Mouse (Mus musculus): ENCODE measurements around the gene Mad1l1. TPM values are rescaled to one million over a fixed set of nuclear protein-coding genes. Genes with fewer than 3 reads are reported as not detected.

The Mad1l1 gene
- total RNA-seq, 1 experiment from 2014 or later: 41.6 TPM

DNA sequence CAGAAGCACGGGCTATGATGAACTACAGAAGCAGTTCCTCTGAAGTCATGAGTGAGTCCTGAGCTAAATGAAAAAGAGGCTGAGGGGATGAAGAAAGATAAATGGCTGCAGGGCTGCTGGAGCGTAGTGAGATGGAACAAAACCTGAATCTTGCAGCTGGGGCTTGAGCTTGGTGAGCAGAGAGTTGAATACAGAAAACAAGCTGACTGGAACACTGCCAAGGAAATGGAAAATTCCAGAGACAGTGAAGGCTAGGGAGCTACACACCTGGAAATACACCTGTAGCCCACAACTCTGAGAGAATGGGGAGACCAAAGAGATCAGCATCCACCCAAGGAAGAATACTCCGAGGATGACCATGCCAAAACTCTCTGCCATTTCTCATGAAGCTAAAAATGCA lies 93.0 kb downstream of the Mad1l1 start:
- no peak for ATAC-seq (replicated peaks; ENCODE audit: insufficient number of reproducible peaks, low FRiP score, low TSS enrichment, poor library complexity, severe bottlenecking)

DNA sequence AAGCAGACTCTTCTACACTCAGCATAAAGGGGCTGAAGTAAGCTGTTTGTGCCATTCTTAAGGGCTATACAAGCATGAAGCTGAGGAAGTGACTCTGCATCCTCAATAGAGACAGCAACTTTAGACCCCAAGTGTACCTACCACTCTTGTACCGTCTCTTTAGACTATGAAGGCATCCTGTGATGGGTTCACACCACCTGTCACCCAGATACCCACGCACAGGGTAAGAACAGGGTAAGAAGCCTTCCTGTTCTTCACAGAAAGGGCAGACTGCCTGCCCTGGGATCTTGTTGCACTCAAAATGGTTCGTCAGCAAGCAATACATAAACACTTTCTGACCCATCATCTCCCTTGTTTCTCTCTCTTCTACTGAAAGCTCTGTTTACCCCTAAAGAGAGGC lies 94.5 kb downstream of the Mad1l1 start:
- ATAC-seq (replicated peaks; ENCODE audit: insufficient number of reproducible peaks, low FRiP score, low TSS enrichment, poor library complexity, severe bottlenecking): no peak

DNA sequence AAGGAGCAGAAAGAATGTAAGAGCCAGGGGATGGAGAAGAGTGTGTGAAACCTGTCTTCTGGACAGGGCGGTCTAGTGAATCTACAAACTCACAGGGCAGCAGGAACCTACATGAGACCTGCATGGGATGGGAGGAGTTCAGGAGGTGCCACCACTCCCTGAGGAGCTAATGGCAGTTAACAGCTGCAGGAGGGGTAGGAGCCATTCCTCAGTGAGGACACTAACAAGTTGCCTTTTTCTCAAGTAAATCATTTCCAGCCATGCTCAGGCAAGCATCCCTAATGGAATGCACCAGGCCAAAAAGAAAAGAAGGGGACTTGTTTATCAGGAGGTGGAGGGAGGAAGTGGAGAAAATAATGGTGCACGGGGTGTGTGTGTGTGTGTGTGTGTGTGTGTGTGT lies 95.5 kb downstream of the Mad1l1 start:
- no peak for ATAC-seq (replicated peaks; ENCODE audit: insufficient number of reproducible peaks, low FRiP score, low TSS enrichment, poor library complexity, severe bottlenecking)

DNA sequence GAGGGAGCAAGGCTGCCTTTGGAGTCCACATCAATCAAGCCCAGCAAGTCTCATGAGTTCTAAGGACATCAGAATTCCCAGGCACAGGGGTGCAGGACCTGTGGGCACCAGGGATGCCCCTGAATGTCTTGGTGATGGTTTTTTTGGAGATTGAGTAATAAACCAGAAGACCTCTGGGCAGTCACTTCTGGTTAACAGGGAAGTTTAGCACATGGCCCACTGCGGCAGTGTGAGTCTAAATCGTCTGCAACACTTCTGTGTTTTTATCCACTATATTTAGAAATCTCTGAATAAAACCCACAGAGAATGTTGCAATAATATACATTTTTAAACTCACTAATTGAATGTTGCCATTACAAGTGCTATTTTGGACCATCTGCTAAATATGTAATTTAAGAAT lies 96.2 kb downstream of the Mad1l1 start:
- ATAC-seq (replicated peaks; ENCODE audit: insufficient number of reproducible peaks, low FRiP score, low TSS enrichment, poor library complexity, severe bottlenecking): peak; percentile 55; the same call in 1 of the 2 replicates

DNA sequence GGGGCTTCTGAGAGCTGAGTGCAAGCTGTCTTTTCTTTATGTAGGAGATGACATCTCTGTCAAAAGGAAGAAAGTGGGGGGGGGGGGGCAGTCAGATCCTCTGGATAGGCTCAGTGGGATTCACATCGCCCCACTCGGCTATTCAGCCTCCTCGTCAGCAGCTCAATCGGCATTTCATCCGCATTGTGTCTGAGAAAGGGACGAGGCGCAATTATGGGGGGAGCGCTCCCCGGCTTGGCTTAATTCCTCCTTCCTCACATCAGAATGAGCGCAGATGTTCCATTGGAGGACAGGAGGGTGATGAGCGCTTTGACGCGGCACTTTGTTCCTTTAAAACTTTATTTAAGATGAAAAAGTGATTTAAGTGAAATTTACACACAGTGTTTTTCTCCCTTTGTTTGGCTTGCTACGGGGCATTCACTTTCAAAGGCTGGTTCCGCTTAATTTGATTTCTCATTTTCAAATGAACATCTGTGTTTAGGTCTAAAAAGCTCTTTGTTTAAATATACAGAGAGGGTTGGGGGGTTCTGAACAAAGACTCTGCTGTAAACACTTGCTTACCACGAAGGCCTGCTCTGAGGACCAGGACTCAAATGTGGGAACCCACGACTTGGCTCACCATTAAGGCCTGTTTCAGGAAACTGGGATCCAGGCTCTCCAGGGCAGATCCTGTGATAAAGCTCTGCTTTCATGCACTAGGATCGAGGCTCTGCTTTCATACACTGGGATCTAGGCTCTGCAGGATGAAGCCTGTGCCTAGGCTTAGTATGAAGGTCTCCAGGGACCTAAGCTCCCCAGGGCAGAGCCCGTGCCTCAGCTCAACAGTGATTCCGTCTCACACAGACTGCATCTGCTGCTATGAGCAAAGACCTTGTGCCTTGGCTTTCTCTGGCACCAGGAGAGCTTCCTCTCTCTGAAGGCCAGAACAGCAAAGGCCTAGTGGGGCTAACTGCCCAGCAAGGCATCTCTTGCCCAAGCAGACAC lies 98.0 kb downstream of the Mad1l1 start:
- no peak for ATAC-seq (replicated peaks; ENCODE audit: insufficient number of reproducible peaks, low FRiP score, low TSS enrichment, poor library complexity, severe bottlenecking)

DNA sequence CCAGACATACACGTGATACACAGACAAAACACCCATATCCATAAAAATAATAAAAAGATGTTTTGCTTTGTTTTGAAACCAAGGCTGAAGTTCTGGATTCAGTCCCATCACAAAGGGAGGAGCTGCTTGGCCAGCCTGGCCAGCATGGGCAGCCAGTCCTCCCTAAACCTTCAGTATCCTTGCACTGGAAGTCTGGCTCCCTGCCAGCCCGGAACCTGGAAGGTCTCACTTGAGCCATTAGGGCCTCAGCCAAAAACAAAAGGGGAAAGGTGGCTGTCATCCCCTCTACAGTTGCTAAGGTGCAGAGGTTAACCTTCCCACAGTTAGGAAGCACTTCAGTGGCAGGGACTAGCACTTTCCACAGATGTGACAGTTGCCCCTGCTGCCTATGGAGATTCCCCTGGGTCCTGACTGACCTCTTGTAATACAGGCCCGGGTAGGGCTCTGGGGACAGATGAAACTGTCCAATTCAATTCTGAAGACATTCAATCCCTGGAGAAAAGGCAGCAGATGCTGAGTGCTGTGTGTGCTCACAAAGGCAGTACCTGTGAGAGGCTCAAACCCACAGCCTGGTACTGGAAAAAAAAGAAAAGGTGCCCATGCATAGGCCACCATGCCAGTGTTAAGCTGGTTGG lies 100.2 kb downstream of the Mad1l1 start:
- no peak for ATAC-seq (replicated peaks; ENCODE audit: insufficient number of reproducible peaks, low FRiP score, low TSS enrichment, poor library complexity, severe bottlenecking)

DNA sequence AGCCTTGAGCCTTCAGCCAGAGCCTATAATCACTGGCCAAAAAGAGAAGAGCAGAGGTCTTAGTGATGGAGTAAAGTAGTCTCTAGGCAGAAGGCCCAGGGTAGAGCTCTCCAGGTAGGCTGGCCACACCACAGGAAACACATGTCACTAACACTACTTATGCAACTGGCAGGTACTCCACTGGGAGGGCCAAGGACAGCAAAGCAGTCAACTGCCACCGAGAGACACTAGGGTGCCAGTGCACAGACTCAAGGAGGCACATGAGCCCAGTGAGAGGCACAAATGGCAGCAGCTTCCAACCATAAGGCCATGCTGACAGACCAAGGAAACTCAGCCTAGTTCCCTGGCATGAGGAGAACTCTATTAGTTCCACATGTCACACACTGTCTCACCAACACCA lies 102.1 kb downstream of the Mad1l1 start:
- no peak for ATAC-seq (replicated peaks; ENCODE audit: insufficient number of reproducible peaks, low FRiP score, low TSS enrichment, poor library complexity, severe bottlenecking)

DNA sequence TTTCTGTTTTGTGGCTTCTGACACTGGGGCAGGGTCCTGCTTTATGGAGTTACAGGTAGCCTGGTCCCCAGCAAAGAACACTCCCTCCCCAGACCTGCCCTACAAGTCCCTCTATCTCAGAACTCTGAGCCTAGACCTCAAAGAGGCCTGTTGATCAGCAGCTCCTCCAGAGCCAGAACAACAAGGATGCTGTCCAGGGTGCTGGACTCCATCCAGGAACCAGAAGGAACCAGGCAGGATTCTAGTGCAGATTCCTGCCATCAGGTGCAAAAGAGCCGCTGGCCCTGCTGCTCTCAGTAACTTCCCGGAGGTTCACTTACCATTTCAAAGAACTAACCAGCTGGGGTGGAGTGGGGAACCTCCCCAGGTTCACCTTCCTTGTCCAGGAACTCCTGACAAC lies 103.5 kb downstream of the Mad1l1 start:
- ATAC-seq (replicated peaks; ENCODE audit: insufficient number of reproducible peaks, low FRiP score, low TSS enrichment, poor library complexity, severe bottlenecking): no peak

DNA sequence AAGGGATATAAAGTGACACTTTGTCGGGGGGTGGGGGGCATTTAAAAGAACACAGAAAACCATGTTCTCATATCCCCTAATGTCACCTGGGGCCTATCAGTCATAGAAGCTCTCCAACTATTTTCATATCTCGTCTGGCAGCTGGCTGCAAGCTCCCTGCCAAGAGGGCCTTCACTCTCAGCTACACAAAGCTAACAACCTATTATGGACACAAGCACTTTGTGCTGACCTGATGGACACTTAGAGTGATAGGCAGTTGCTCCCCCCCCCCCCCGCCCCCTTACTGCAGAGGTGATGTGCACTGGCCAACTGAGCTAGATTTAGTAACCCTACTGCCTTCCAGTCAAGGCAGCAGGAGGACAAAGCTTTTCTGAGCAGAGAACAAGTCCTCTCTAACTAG lies 104.3 kb downstream of the Mad1l1 start:
- ATAC-seq (replicated peaks; ENCODE audit: insufficient number of reproducible peaks, low FRiP score, low TSS enrichment, poor library complexity, severe bottlenecking): no peak

DNA sequence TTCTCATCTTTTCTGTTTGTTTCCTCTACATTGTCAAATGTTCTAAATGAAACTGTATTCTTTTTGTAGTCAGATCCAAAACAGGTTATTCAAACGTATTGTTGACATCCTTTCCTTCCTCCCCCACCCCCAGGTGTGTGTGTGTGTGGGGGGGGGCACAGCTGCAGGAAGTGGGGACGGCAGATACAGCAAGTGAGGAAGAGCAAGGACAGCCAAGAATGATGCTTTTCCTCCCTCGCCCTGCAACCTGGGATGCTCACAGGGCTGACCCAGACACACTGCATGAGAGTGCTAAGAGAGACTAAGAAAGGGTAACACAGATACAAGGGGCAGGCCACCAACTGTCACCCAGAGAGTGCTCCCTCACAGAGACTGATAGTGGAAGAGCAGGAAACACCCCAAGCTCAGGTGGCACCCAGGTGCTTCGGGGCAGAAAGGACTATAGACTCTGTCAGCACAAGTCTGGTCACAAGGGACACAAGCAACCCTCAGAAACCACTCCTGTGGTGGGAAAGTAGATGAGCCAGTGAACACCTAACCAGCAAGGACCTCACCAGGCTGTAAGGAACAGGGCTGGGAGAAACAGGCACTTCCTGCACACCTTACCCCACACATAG lies 105.8 kb downstream of the Mad1l1 start:
- no peak for ATAC-seq (replicated peaks; ENCODE audit: insufficient number of reproducible peaks, low FRiP score, low TSS enrichment, poor library complexity, severe bottlenecking)

DNA sequence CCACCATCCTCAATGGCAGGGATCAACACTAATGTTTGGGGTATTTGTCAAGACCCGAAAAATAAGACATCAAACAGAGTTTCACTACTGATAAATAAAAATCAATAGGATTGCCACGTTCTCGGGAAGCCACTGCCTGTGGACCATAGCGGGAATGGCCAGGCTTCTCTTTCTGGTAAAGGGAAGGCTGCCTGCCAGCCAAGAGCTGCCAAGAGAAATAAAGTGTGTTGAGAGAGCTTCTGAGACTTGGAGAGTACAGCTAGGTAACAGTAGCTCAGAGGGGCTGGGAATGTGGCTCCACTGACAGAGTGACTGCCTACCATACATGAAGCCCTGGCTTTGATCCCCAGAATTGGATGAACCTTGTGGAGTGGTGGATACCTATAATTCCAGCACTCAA lies 108.4 kb downstream of the Mad1l1 start:
- no peak for ATAC-seq (replicated peaks; ENCODE audit: insufficient number of reproducible peaks, low FRiP score, low TSS enrichment, poor library complexity, severe bottlenecking)

DNA sequence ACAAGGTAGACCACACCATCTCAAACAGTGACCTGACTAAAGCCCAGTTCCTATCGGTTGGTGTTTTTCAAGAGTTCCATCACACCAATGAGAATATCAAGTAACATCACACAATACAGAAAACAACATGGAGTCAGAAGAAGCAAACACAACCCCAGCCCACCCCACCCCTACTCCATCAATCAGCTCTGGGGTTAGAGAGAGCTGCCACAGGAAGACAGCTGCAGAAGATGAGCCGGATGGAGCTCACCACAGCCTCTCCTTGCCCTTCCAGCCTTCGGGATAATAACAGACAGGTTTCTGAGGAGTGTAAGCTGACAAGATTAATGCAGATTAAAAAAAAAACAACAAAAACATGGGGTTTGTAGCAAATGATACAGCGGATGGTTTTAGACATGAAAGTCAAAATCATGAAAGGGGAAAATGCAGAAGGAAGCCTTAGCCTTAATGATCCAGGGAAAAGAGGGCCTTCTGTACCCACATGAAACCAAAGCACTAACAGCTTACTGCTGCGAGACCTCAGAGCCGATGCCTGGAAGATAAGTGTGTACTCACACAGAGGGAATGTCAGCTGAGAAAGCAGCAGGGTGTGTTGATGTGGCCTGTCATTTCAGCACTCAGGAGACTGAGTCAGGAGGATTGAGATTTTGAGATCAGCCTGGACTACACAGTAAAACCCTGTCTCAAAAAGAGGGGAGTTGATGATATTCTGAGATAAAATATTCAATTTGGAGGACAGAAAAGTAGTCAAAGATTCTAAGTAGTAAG lies 110.8 kb downstream of the Mad1l1 start:
- ATAC-seq (replicated peaks; ENCODE audit: insufficient number of reproducible peaks, low FRiP score, low TSS enrichment, poor library complexity, severe bottlenecking): no peak

DNA sequence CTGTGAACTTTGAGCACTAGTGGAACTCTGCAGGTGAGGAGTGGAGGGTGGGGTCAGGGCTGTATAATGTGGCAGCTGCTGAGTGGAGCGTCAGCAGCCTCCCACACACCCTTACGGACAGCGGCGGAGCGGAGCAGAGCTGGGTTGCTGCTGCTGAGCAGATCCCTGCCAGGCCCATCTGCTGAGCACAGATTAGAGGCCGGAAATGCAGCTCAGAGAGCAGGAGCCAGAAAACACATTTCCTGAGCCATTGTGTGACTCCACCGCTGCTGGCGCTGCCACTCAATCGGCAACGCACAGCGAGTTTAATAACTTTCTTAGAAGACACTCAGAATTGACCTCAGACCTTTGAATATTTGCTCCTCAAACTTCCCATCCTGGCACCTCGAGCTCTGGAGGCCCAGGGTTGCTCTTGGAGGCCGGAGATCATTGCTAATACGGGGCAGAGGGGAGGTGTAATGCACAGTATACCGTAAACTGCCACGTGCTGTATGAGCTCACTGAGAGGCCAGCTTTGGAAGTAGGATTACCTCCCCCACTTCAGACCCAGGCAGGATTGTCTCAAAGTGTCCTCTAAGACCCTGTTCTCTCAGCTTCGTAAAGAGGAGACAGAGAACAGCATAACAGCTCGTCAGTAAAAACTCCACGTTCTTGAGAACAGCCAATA lies 112.5 kb downstream of the Mad1l1 start:
- no peak for ATAC-seq (replicated peaks; ENCODE audit: insufficient number of reproducible peaks, low FRiP score, low TSS enrichment, poor library complexity, severe bottlenecking)

DNA sequence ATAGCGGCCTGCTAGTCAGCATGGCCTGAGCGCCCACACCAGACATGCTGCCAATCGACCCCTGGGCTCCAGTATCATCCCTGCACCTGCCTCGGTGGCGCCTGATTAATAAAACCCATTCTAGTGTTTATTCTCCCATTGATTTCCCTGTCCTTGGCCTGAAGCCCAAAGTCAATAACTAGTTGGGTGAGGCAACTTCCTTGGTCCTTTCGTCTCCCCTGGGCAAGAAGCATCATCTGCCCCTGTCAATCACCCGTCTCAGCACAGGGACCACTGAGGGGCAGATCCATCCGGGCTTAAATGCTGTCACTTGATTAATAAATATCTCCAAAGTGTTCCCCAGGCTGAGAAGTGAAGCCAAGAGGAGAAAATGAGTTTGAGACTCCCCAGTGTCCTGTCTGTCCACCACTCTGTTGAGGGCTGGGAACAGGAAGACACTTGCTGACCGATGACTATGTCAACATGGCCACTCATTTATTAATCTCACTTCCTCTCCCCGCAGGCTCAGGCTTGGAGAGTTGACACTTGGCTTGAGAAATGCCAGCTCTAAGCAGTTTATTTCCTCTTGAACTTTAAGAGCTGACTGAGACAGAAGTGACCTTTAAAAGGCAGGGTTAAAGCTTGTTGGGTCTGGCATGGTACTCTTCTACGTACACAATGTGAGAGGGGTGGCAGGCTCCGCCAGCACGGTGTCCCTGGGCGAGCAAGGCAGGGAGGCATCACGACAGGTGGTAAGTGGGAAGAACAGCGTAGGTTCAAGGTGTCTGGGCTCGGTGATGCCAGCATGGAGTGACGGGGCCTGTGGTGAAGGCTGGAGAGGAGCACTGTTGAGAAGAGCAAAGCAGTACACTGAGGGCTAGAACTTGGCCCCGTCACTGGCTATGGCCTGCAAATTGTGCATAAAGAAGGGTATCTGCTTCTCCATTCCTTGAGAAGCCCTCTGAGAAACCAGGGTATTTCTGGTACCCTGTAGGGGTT lies 114.3 kb downstream of the Mad1l1 start:
- ATAC-seq (replicated peaks; ENCODE audit: insufficient number of reproducible peaks, low FRiP score, low TSS enrichment, poor library complexity, severe bottlenecking): peak; percentile 78

DNA sequence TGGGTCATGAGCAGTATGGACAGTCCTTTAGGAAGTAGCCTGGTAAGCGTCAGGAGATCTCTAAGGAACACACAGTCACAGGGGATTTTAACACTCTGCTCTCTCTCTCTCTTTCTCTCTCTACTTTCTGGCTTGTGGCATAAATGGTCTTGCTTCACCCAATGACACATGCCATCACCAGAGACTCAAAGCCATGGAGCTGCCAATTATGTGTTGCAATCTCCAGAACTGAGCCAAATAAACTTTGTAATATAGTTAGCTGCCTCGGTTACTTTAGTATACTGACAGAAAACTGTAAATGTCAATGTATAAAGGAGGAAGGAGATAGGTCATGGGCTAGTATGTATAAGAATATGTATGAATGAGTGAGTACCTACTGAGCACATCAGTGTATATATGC lies 115.4 kb downstream of the Mad1l1 start:
- peak; percentile 42 for ATAC-seq (replicated peaks; ENCODE audit: insufficient number of reproducible peaks, low FRiP score, low TSS enrichment, poor library complexity, severe bottlenecking)

DNA sequence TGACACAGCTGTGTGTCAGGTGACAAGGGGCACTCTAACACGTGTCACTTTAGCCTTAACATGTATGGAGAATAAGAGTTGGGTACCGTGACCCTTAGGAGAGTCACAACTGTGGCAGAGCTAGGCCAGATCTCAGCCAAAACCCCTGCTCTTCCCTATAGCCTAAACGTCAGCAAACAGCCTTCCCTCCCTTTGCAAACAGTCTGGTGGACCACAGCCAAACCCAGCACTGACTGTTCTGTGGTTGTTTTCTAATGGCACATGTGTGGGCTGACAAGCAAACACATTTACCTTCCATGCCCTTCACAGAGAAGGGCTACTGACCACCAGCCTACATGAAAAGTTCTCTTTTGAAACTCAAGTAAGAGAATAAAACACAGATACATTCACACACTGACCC lies 116.9 kb downstream of the Mad1l1 start:
- no peak for ATAC-seq (replicated peaks; ENCODE audit: insufficient number of reproducible peaks, low FRiP score, low TSS enrichment, poor library complexity, severe bottlenecking)

DNA sequence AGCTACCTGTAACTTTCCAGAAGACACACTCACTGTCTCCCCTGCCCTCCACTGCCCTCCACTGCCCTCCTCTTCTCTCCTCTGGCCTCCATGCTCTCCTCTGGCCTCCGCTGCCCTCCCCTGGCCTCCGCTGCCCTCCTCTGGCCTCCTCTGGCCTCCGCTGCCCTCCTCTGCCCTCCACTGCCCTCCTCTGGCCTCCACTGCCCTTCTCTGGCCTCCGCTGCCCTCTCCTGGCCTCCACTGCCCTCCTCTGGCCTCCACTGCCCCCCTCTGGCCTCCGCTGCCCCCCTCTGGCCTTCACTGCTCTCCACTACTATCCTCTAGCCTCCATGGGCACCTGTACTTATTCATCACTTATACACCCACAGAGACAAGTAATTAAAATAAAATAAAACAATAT lies 117.3 kb downstream of the Mad1l1 start:
- ATAC-seq (replicated peaks; ENCODE audit: insufficient number of reproducible peaks, low FRiP score, low TSS enrichment, poor library complexity, severe bottlenecking): no peak

Data from monocyte, adult 5-6 weeks (primary cell).